Mouse (Mus musculus) 416B (cell line): ENCODE results near the gene P2ry14.
A peak's percentile ranks its signal among the peaks of the same experiment; 100 is the strongest.

Experiments
- DNase-seq: peaks from one replicate; pipeline ENCODE4 v3.0.0; 2011; ENCODE audit warnings: low read depth

P2ry14 gene

GRCm38 (mm10) chr3:59104462-59104861 lies 49.0 kb downstream of the P2ry14 start:
- peak; percentile 65 for DNase-seq

GRCm38 (mm10) chr3:59102146-59102545 lies 51.3 kb downstream of the P2ry14 start:
- no peak for DNase-seq

- peak; percentile 85 for DNase-seq
Measured at GRCm38 (mm10) chr3:59101218-59101986, 52.0 kb downstream of the P2ry14 start, which contains the start of gene Gpr171. Gpr171 (minus strand) TSS chr3:59101821.

- DNase-seq: peak; percentile 84
Measured at GRCm38 (mm10) chr3:59098540-59098939, 54.9 kb downstream of the P2ry14 start.

GRCm38 (mm10) chr3:59097421-59097820 lies 56.0 kb downstream of the P2ry14 start:
- no peak for DNase-seq

GRCm38 (mm10) chr3:59092702-59093101 lies 60.7 kb downstream of the P2ry14 start:
- no peak for DNase-seq

GRCm38 (mm10) chr3:59080919-59081318 lies 72.5 kb downstream of the P2ry14 start:
- peak; percentile 92 for DNase-seq

- DNase-seq: peak; percentile 63
Measured at GRCm38 (mm10) chr3:59080293-59080916, 73.0 kb downstream of the P2ry14 start.

GRCm38 (mm10) chr3:59079327-59079726 lies 74.1 kb downstream of the P2ry14 start:
- DNase-seq: peak; percentile 98

GRCm38 (mm10) chr3:59078585-59078984 lies 74.8 kb downstream of the P2ry14 start:
- DNase-seq: no peak

GRCm38 (mm10) chr3:59077278-59077677 lies 76.1 kb downstream of the P2ry14 start:
- peak; percentile 62 for DNase-seq

- peak; percentile 58 for DNase-seq
Measured at GRCm38 (mm10) chr3:59069071-59069470, 84.3 kb downstream of the P2ry14 start.

GRCm38 (mm10) chr3:59066558-59067294 lies 86.7 kb downstream of the P2ry14 start:
- DNase-seq: peak; percentile 32

GRCm38 (mm10) chr3:59065937-59066336 lies 87.5 kb downstream of the P2ry14 start:
- no peak for DNase-seq
